Mouse (Mus musculus) heart, adult 2 months (tissue): ENCODE measurements around the gene Nlrc3.

ENCODE experiments used
- CTCF ChIP-seq: fragments of 200-600 bp; IDR thresholded peaks from 2 replicates; pipeline ENCODE4 v1.8.1; 2022; ENCODE audit warnings: antibody characterized with exemption, mild to moderate bottlenecking, moderate library complexity
- POLR2A ChIP-seq: fragments of 200-500 bp; IDR thresholded peaks from 2 replicates; pipeline ENCODE4 v1.6.1; 2011; ENCODE audit warnings: mild to moderate bottlenecking, low read depth, low read length, control low read depth; ENCODE audit not compliant: insufficient read depth

GRCm38 (mm10) chr16:3964990-3965389 is 11.4 kb downstream of the Nlrc3 start:
- TF ChIP-seq CTCF (no peak), POLR2A (no peak)
